Mouse (Mus musculus) adrenal gland, postnatal 0 days (tissue): ENCODE measurements around the gene Ccn1. TPM values are rescaled to one million over a fixed set of nuclear protein-coding genes. Genes with fewer than 3 reads are reported as not detected.

Experiments used
- polyA plus RNA-seq: library from polyadenylated mRNA; unstranded; fragments of >200 nt; fragmentation: Nextera tagmentation; extraction: Ambion mirVana; gene quantifications from 2 replicates; pipeline ENCODE4 v1.2.1, GENCODE M21; 2015

Gene Ccn1
- 29.2 and 75.6 TPM in 2 replicates for polyA plus RNA-seq

GRCm38 (mm10) chr3:145649852-145650202, at the start of gene Ccn1:
TSS of gene Ccn1 (minus strand) at chr3:145649981.

Other genes with a start within 250 kb of the Ccn1 start
- gene Znhit6, start 73.8 kb downstream of the Ccn1 start, polyA plus RNA-seq, result 21.4 and 28.4 TPM in 2 replicates
- 15.7 and 22.5 TPM in 2 replicates for gene Ddah1, start 108.7 kb upstream of the Ccn1 start, polyA plus RNA-seq